Mouse (Mus musculus) cerebellum, adult 18-20 months (tissue): ENCODE data around the gene Snx14.
A peak's percentile ranks its signal among the peaks of the same experiment; 100 is the strongest.

ENCODE experiments used
- DNase-seq, 2 experiments: peaks; one replicate each; pipeline ENCODE4 v3.0.0; 2021

Gene Snx14

DNA sequence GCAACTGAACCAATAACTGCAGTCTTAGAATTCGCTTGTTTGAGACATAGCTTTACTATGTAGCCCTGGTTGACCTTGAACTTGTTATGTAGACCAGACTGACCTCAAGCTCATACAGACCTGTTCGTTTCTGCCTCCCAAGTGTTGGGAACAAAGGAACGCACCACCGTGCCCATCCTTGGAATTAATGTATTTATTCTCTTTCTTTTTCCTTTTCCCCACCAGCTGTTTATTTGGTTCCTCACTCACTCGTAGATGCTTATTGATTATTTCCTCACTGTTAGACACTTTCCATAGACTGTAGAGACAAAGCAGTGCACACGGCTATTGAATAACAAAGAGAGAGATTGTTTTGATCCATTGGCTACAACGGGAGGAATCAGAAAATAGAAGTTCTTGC lies 96.5 kb downstream of the Snx14 start:
- no peak for DNase-seq

DNA sequence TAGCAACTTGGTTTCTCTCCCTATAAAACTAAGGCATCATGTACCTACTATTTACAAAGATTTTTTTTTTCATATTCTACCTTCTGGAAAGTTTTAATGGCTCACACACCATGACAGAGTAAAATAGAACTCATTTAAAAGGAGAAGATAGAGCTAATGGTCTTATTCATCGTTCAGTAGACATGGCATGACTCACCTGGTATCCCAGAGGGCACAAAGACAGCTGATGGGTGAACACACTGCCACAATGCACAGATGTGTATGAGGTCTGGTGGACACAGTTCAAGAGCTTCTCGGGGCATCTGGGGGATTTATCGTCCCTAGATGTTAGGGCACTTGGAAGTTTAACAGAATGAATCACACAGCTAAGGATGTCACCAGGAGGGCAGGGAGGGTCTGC lies 97.9 kb downstream of the Snx14 start:
- no peak for DNase-seq

DNA sequence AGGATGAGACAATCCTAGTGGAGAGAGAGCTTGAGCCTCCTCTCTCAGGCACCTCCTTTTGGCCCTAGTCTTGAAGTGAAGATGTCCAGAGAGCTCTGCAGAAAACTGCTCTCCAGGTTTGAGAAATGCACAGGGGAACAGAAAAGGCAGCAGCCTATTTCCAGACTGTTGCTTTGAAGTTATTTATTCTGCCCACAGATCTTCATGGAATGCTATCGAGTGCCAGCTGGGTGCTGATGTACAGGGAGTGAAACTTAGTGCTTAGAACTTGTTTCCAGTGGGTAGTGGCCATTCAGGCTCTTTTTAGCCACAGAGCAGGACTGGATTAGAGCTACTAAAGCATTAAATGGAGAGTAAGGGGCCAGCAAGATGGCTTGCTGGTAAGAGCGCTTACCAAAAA lies 102.9 kb downstream of the Snx14 start:
- no peak for DNase-seq

DNA sequence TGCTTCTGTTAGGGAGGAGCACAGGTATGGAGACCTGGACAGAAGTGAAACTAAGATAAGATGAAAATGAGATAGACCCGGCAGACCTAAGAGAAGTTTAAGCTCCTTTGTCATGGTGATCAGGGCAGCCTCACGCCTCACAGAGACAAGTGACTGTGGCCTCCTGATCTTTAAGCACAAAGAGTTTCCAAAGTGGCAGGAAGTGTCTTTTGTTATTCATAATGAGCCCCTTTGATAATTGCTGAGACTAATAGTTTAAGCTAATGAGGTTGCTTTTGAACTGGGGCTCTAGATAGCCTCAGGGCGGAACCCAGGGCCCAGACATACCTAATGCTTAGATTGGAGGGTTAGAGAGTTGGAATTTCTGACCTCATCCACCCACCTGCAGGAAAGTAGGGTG lies 106.3 kb downstream of the Snx14 start:
- no peak for DNase-seq

DNA sequence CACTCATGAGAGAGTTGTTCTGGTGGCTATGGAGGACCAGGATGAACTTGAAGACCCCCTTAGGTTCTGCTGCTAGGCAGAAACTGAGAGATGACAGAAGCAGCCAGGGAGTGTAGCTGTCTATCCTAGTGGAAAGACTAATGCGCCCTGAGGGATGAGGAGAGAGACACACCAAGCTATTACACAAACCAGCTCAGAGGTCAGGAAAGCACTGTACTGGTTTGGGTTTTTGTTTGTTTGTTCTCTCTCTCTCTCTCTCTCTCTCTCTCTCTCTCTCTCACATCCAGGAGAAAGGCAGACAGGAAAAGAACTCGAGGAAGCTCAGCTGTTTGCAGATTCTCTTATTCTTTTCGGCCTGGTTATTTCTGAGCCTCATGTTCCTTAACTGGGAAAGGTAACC lies 108.4 kb downstream of the Snx14 start:
- DNase-seq = no peak

DNA sequence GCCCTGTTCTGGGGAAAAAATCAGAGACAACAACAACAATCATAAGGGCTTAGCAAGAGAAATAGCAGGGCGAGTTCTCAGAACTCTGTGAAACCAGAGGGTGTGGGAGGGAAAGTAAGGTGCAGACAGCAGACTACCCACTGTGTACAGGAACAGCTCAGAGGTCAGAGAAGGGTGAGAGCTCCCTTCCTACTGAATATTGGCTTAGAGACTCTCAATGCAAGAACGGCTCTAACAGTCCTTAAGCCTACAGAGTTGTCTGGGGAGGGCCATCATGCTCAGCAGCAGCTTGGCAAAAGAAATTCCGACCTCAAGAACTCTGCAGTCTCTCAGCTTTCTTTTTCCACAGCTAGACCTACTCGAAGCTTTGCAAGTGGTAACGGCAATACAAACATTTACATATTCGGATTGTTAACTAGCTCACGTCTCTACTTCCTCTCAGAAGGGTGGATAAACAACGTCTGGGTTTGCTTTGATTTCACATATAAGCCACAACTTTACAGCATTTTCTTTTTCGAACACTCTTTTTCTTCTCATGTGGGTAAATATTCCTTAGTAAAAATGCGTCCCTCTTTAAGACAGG lies 109.5 kb downstream of the Snx14 start:
- DNase-seq = no peak

DNA sequence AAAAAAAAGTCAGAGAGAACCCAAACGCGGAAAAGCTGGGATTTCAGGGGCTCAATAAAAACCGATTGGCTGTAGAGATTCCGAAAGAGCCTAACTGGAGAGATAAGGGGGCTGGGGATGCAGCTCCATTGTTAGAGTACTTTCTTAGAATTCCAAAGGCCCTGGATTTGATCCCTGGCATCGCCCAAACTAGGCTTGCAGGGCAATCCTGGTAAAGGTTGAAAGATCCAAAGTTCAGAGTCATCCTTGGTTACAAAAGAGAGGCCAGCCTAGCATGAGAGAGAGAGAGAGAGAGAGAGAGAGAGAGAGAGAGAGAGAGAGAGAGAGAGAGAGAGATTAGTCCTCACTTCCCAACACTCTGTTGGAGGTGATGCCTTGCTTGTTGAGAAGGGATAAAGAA lies 110.1 kb downstream of the Snx14 start:
- DNase-seq = no peak

DNA sequence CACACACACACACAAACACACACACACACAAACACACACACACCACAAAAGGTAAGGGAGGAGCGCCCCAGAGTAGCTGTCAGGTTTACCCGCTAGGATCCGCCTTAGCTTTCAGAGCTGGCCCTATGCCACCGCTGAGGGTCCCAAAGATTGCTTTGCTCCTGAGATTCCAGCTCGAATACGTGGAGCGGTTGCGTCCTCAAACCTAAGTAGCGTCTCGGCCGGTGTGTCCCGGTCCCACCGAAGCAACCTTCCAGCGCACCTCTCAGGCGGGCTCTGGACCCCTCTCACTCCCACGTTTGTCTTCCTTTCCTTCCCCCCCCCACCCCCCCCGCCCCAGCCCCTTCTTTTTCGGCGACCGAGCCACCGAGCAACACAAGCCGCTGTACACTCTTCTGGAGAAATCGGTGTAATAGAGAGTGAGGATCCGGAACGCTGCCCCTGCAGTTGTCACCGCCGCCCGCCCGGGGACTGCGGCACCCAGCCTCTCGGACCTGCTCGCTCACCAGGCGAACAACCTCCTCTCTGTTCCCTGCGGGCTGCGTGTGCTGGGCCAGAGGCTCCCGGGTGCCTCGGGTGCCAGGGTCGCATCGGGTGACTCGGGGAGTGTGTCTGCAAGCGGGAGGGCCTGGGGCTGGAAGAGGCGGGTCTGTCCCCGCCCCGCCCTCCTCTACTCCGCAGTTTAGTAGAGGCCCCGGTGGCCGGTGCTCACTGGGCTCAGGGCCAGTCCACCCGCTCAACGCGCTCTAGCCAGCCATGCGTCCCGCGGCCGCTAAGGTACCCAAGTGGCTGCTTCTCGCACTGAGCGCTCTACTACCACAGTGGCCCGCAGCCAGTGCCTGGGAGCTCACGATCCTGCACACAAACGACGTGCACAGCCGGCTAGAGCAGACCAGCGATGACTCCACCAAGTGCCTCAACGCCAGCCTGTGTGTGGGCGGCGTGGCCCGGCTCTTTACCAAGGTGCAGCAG lies 111.5 kb downstream of the Snx14 start, which contains the start of gene Nt5e:
Gene Nt5e, plus strand, starts transcription at position 268 of the 972 bp plus-strand sequence.
- peak; percentile 77 to 79 for DNase-seq
